Mouse (Mus musculus) erythroblast, embryonic 14.5 days (primary cell): Measurements from ENCODE around the gene Evc2. TPM values are rescaled to one million over a fixed set of nuclear protein-coding genes. Genes with fewer than 3 reads are reported as not detected.

ENCODE experiments used
- H3K27me3 ChIP-seq: 2 replicates; pipeline ENCODE4 v1.6.1; 2012; ENCODE audit warnings: inconsistent platforms; ENCODE audit not compliant: control insufficient read depth
- H3K36me3 ChIP-seq: 2 replicates; pipeline ENCODE4 v1.6.1; 2012; ENCODE audit warnings: mild to moderate bottlenecking, inconsistent platforms; ENCODE audit not compliant: control insufficient read depth
- H3K4me1 ChIP-seq: 2 replicates; pipeline ENCODE4 v1.6.1; 2012; ENCODE audit warnings: inconsistent platforms; ENCODE audit not compliant: control insufficient read depth
- H3K4me3 ChIP-seq: replicated peaks from 2 replicates; pipeline ENCODE3; 2012; ENCODE audit warnings: moderate library complexity, mild to moderate bottlenecking, inconsistent platforms
- H3K9me3 ChIP-seq: 2 replicates; pipeline ENCODE4 v1.6.1; 2012; ENCODE audit warnings: low read length, inconsistent platforms, mixed read lengths; ENCODE audit not compliant: control insufficient read depth
- GATA1 ChIP-seq: IDR thresholded peaks from 2 replicates; pipeline ENCODE4 v1.6.1; 2012; ENCODE audit warnings: low read length, inconsistent platforms, mixed read lengths
- TAL1 ChIP-seq: IDR thresholded peaks from 3 replicates; pipeline ENCODE4 v1.6.1; 2012; ENCODE audit warnings: low read length, inconsistent platforms, mixed read lengths
- polyA plus RNA-seq: library from polyadenylated mRNA; stranded (reverse); fragments of >175 nt; gene quantifications from 2 replicates; pipeline ENCODE4 v1.2.3, GENCODE M21; 2012

Gene Evc2
- polyA plus RNA-seq, 1 experiment: not detected

DNA sequence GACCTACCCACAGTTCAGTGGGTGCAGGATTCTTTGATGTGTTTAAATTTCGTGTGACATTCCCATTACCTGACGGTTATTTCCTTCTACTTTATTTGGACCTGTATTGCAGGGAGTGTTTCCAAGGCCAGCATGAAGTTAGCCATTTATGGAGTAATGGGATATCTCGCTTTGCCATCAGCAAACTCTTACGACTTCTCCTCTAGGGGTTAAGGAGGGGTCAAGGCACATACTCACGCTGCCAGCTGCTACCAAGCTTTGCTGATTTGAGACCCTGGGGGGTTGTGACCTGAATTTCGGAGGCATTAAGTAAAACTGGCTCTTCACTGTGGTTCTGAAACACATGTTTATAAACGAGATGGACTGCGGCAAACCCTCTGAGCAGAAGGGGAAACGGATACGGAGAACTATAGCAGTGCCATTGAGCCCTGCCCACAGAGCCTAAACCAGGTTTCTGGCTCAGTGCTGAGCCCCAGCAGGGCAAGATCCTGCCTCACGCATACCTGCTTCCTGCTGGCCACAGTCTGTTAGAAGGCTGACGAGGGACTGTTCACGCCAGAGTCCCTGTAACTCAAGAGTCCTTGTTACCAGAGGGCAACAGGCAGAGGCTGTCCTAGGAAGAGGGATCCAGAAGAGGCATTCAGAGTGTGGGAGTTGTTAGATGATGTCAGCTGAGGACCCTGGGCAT, 51.7 kb downstream of the Evc2 start:
- H3K4me1 ChIP-seq: peaks cover 6% of the 10 kb centered on the region; the same call in 1 of the 2 replicates
- H3K4me3 ChIP-seq: no peak overlapping the region
- peaks cover 3% of the 10 kb centered on the region; the same call in 1 of the 2 replicates for H3K36me3 ChIP-seq
- H3K27me3 ChIP-seq: no peaks in the 10 kb centered on the region
- H3K9me3 ChIP-seq: no peaks in the 10 kb centered on the region
- TF ChIP-seq TAL1 (no peak), GATA1 (no peak)

- H3K36me3 ChIP-seq: peaks cover 3% of the 10 kb centered on the region; the same call in 1 of the 2 replicates
- peaks cover 6% of the 10 kb centered on the region; the same call in 1 of the 2 replicates for H3K4me1 ChIP-seq
- H3K27me3 ChIP-seq: no peaks in the 10 kb centered on the region
- no peak overlapping the region for H3K4me3 ChIP-seq
- H3K9me3 ChIP-seq: no peaks in the 10 kb centered on the region
- TF ChIP-seq TAL1 (no peak), GATA1 (no peak)
Observed at GRCm38 (mm10) chr5:37390923-37391322, 52.6 kb downstream of the Evc2 start.

GRCm38 (mm10) chr5:37391901-37392300, 53.6 kb downstream of the Evc2 start:
- Histone ChIP-seq H3K27me3 (no peaks in the 10 kb centered on the region), H3K4me1 (peaks cover 6% of the 10 kb centered on the region; the same call in 1 of the 2 replicates), H3K36me3 (peaks cover 3% of the 10 kb centered on the region; the same call in 1 of the 2 replicates), H3K4me3 (no peak overlapping the region), H3K9me3 (no peaks in the 10 kb centered on the region)
- TF ChIP-seq GATA1 (no peak), TAL1 (no peak)

GRCm38 (mm10) chr5:37395172-37396030, 57.1 kb downstream of the Evc2 start:
- Histone ChIP-seq H3K36me3 (no peaks in the 10 kb centered on the region; the same call in 1 of the 2 replicates), H3K9me3 (no peaks in the 10 kb centered on the region), H3K4me1 (peaks cover 6% of the 10 kb centered on the region; the same call in 1 of the 2 replicates), H3K4me3 (no peak overlapping the region), H3K27me3 (no peaks in the 10 kb centered on the region)
- TF ChIP-seq TAL1 (no peak), GATA1 (no peak)

DNA sequence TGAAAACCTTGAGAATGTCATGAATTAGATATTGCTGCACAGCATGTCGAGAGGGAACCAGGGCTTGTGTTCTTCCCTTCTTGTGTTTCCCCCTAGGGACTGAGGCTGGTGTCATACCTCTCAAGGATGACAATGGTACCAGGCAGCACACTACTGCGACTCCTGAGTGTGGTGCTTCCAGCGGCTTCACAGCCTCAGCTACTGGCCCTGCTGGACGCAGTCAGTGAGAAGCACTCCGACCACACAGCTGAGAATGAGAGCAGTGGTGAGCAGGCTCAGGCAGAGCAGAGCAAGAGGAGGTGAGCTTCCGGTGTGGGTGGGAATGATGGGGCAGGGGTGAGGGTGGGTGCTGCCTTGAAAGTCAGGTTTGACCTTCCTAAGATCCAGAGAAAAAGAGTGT, 80.7 kb downstream of the Evc2 start:
- no peak overlapping the region for H3K4me3 ChIP-seq
- TF ChIP-seq TAL1 (no peak), GATA1 (no peak)
- H3K9me3 ChIP-seq: no peaks in the 10 kb centered on the region
- no peaks in the 10 kb centered on the region; the same call in 1 of the 2 replicates for H3K36me3 ChIP-seq
- H3K27me3 ChIP-seq: no peaks in the 10 kb centered on the region
- H3K4me1 ChIP-seq: no peaks in the 10 kb centered on the region; the same call in 1 of the 2 replicates

DNA sequence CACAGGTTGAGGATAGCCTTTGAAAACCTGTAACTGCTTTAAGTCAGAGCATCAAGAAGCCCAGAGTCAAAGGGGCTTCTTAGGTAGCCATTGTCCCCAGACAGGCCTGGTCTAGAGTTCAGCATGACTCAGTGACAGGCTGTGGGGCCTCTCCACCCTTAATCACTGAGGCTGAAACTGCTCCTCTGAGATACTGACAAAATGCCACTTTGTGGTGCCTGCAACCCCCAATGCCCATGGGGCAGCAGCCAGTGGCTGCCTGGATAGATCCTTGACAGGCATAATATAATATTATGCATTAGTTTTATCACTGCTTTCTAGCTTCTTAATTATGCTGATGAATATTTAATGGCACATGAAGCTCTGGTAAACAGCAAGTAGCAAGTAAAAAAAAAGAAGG, 88.9 kb downstream of the Evc2 start:
- H3K4me1 ChIP-seq: no peaks in the 10 kb centered on the region
- H3K4me3 ChIP-seq: no peak overlapping the region
- H3K9me3 ChIP-seq: no peaks in the 10 kb centered on the region
- H3K27me3 ChIP-seq: no peaks in the 10 kb centered on the region
- H3K36me3 ChIP-seq: no peaks in the 10 kb centered on the region
- TF ChIP-seq GATA1: no peak
- TF ChIP-seq TAL1: no peak

DNA sequence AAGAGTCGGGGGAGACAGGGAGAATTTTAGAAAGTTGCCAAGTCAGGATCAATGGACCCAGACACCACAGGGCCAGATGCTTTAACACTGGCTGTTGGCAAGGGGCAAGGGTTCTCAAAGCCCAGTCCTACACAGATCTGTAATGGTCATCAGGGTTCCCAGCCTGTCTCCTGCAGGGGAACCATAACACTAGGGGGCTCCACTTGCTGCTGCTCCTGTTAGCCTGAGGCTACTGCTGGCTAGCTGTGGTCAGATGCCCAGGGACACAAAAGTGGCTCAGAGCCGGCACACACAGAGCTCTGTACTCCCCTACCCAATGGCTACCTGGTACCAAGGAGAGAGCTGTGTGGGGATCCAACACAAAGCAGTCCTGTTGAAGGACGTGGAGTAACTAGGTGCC, 97.1 kb downstream of the Evc2 start:
- Histone ChIP-seq H3K4me3 (no peak overlapping the region), H3K27me3 (no peaks in the 10 kb centered on the region; the same call in 1 of the 2 replicates), H3K36me3 (no peaks in the 10 kb centered on the region), H3K9me3 (no peaks in the 10 kb centered on the region), H3K4me1 (peaks cover 11% of the 10 kb centered on the region)
- no peak for TF ChIP-seq TAL1
- no peak for TF ChIP-seq GATA1

DNA sequence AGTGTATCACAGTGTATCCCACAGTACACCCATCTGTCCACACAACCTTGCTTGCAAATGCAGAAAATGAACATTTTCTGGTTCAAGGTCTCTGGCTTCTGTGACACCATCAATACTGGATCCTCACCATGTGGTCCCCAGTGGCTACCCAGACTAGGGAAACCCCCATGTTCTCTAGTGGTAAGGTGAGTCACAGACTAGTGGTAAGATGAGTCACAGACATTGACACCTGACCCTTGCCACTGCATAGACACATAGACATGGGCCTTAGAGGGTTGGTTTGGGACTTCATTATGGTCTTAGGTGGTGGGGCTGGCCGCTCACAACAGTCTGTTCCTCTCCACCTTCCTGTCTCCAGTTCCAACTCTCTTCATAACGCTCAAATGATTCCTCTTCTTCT, 104.5 kb downstream of the Evc2 start:
- no peak overlapping the region for H3K4me3 ChIP-seq
- no peaks in the 10 kb centered on the region for H3K4me1 ChIP-seq
- TF ChIP-seq GATA1 (no peak), TAL1 (no peak)
- no peaks in the 10 kb centered on the region; the same call in 1 of the 2 replicates for H3K27me3 ChIP-seq
- 0 out of 2 replicates have a peak, but pooled peaks cover 2% of the 10 kb centered on the region for H3K9me3 ChIP-seq
- no peaks in the 10 kb centered on the region for H3K36me3 ChIP-seq

- TF ChIP-seq TAL1: no peak
- no peak for TF ChIP-seq GATA1
- no peaks in the 10 kb centered on the region for H3K27me3 ChIP-seq
- H3K4me3 ChIP-seq: no peak overlapping the region
- no peaks in the 10 kb centered on the region; the same call in 1 of the 2 replicates for H3K4me1 ChIP-seq
- 0 out of 2 replicates have a peak, but pooled peaks cover 2% of the 10 kb centered on the region for H3K9me3 ChIP-seq
- H3K36me3 ChIP-seq: no peaks in the 10 kb centered on the region
Observed at GRCm38 (mm10) chr5:37447546-37447945, 109.2 kb downstream of the Evc2 start.
